Mouse (Mus musculus) liver, embryonic 15.5 days (tissue): ENCODE measurements around the gene Hebp2. TPM values are rescaled to one million over a fixed set of nuclear protein-coding genes. Genes with fewer than 3 reads are reported as not detected.

Experiments used
- ATAC-seq: fragments of 200-750 bp; cut with Nextera tagmentation; 2 replicates; pipeline ENCODE4 v1.8.0; 2017; ENCODE audit warnings: moderate number of reproducible peaks, mild to moderate bottlenecking, moderate library complexity; ENCODE audit not compliant: insufficient read depth
- H3K27ac ChIP-seq: fragments of 300-500 bp; sonication (generic); replicated peaks from 2 replicates; pipeline ENCODE4 v1.5.1; 2015; ENCODE audit warnings: mild to moderate bottlenecking, inconsistent platforms
- H3K27me3 ChIP-seq: fragments of 300-500 bp; sonication (generic); 2 replicates; pipeline ENCODE4 v1.6.1; 2015; ENCODE audit warnings: mild to moderate bottlenecking, inconsistent platforms
- H3K36me3 ChIP-seq: fragments of 300-500 bp; sonication (generic); replicated peaks from 2 replicates; pipeline ENCODE4 v1.6.1; 2015; ENCODE audit warnings: moderate library complexity, mild to moderate bottlenecking, inconsistent platforms
- H3K4me1 ChIP-seq: fragments of 300-500 bp; sonication (generic); replicated peaks from 2 replicates; pipeline ENCODE4 v1.6.1; 2015; ENCODE audit warnings: inconsistent platforms
- H3K4me2 ChIP-seq: fragments of 300-500 bp; sonication (generic); 2 replicates; pipeline ENCODE4 v1.6.1; 2015; ENCODE audit warnings: moderate library complexity, mild to moderate bottlenecking, inconsistent platforms
- H3K4me3 ChIP-seq: fragments of 300-500 bp; sonication (generic); replicated peaks from 2 replicates; pipeline ENCODE4 v1.5.1; 2015; ENCODE audit warnings: mild to moderate bottlenecking, inconsistent platforms
- H3K9ac ChIP-seq: fragments of 300-500 bp; sonication (generic); 2 replicates; pipeline ENCODE4 v1.6.1; 2015; ENCODE audit warnings: moderate library complexity, mild to moderate bottlenecking, inconsistent platforms
- H3K9me3 ChIP-seq: fragments of 300-500 bp; sonication (generic); replicated peaks from 2 replicates; pipeline ENCODE4 v1.6.1; 2016; ENCODE audit warnings: inconsistent platforms
- WGBS: fragments of 180-500 bp; shearing (Covaris S2); methylation state at CpG from one replicate; pipeline ENCODE4 v1.1.7; 2015; ENCODE audit warnings: mixed read lengths; ENCODE audit not compliant: insufficient replicate concordance; 5-methylcytosine and 5-hydroxymethylcytosine counted together
- polyA plus RNA-seq: library from polyadenylated mRNA; unstranded; fragments of >200 nt; fragmentation: Nextera tagmentation; extraction: Ambion mirVana; gene quantifications from 2 replicates; pipeline ENCODE4 v1.2.1, GENCODE M21; 2015

Gene Hebp2
- polyA plus RNA-seq, 1 experiment from 2014 or later, result 1.6 TPM

DNA sequence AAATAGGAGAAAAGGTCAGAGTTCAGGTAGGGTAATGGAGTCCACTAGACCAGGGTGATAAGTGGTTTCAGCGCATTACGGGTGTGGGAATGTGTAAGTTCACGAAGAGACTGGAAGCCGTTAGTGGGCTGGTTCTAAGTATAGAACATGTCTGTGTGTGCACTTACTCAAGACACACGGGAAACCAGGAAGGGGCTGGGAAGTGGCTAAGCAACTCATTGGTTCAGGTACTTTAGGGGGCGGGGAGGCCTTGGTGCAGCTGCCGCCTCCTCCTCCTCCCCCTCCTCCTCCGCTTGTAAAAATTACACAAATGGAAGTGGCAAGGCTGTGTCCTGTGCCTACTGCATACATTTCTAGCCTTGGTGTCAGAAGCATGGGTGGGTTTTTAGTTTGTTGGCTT lies 13.6 kb downstream of the Hebp2 start:
- H3K27ac ChIP-seq, result no peak overlapping the region
- H3K27me3 ChIP-seq, result no peaks in the 10 kb centered on the region
- no peak overlapping the region for H3K4me3 ChIP-seq
- WGBS, result 48% methylated on average over 8 of the region's 8 CpGs
- no peaks in the 10 kb centered on the region for H3K9me3 ChIP-seq
- no peak overlapping the region for H3K9ac ChIP-seq
- H3K4me1 ChIP-seq, result no peaks in the 10 kb centered on the region
- ATAC-seq, result no peak
- no peaks in the 10 kb centered on the region for H3K36me3 ChIP-seq
- H3K4me2 ChIP-seq, result no peak overlapping the region

DNA sequence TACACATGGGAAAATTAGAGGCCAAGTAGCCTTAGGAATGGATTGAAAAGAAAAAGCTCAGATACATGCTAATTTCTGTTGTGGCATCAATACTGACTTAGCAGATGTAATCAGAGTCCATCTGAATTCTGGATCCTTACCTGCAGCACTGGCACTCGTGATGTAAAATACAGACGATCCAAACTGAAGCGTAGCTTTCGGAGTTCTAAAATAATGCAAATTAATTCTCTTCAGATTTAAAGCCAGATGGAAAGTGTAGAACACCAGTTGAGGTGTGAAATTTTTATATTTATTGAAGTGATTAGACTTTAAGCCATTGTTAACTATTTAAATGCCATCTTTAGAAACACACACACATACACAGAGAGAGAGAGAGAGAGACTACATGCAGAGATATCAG lies 15.7 kb downstream of the Hebp2 start:
- no peak overlapping the region for H3K4me2 ChIP-seq
- H3K27me3 ChIP-seq, result no peaks in the 10 kb centered on the region
- H3K9me3 ChIP-seq, result no peaks in the 10 kb centered on the region
- H3K9ac ChIP-seq, result no peak overlapping the region
- H3K4me3 ChIP-seq, result no peak overlapping the region
- H3K27ac ChIP-seq, result no peak overlapping the region
- WGBS, result 76% methylated on average over 4 of the region's 4 CpGs
- H3K4me1 ChIP-seq, result no peaks in the 10 kb centered on the region
- H3K36me3 ChIP-seq, result no peaks in the 10 kb centered on the region
- ATAC-seq, result no peak

DNA sequence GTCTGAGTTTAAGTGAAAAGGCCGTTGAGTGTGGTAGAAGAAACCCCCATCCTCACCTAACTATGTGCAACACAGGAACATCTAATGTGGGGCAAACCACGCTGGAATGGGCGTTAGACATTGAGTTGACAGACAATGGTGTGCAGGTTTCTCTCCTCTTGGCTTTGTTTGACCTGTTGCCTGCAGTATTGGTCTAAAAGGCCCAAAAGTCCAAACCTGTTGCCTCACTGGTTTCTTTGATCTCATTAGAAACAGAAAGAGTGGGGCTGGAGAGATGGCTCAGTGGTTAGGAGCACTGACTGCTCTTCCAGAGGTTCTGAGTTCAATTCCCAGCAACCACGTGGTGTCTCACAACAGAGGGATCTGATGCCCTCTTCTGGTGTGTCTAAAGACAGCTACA lies 16.7 kb downstream of the Hebp2 start:
- WGBS, result 36% methylated on average over 4 of the region's 4 CpGs

DNA sequence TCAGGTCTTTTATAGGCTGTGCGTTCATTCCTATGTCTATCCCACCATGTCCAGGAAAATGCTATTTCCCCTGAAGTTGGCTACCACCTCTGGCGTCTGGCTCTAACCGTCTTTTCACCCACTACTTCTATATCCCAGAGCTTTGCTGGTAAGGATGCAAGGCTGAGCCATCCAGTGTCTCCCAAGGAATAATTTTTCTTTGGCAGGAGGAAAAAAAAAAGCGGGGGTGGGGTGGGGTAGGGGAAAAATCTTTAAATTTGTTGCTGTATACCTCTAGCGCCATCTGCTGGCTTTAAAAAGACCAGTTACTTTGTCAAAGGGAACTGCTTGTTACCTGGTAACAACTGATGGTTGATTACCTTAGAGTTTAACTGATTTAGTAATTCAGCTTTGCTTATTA lies 17.4 kb downstream of the Hebp2 start:
- Histone ChIP-seq H3K27me3 (no peaks in the 10 kb centered on the region), H3K4me2 (no peak overlapping the region), H3K4me3 (no peak overlapping the region), H3K36me3 (no peaks in the 10 kb centered on the region), H3K4me1 (no peaks in the 10 kb centered on the region), H3K27ac (no peak overlapping the region), H3K9ac (no peak overlapping the region), H3K9me3 (no peaks in the 10 kb centered on the region)
- 47% methylated on average over 5 of the region's 5 CpGs for WGBS
- ATAC-seq, result no peak

More for the DNA sequence above, 16.7 kb downstream of the Hebp2 start:
- Histone ChIP-seq H3K36me3 (no peaks in the 10 kb centered on the region), H3K4me3 (no peak overlapping the region), H3K4me1 (no peaks in the 10 kb centered on the region), H3K27ac (no peak overlapping the region), H3K9me3 (no peaks in the 10 kb centered on the region), H3K27me3 (no peaks in the 10 kb centered on the region), H3K9ac (no peak overlapping the region), H3K4me2 (no peak overlapping the region)
- no peak for ATAC-seq

- 48% methylated on average over 7 of the region's 7 CpGs for WGBS
- no peak overlapping the region for H3K27ac ChIP-seq
- H3K27me3 ChIP-seq, result no peaks in the 10 kb centered on the region
- no peaks in the 10 kb centered on the region for H3K9me3 ChIP-seq
- no peaks in the 10 kb centered on the region for H3K4me1 ChIP-seq
- ATAC-seq, result no peak
- no peaks in the 10 kb centered on the region for H3K36me3 ChIP-seq
- no peak overlapping the region for H3K4me2 ChIP-seq
- no peak overlapping the region for H3K9ac ChIP-seq
- H3K4me3 ChIP-seq, result no peak overlapping the region
Observed at GRCm38 (mm10) chr10:18527766-18528165, 18.1 kb downstream of the Hebp2 start.

- ATAC-seq, result no peak
- Histone ChIP-seq H3K9me3 (no peaks in the 10 kb centered on the region), H3K27me3 (no peaks in the 10 kb centered on the region), H3K27ac (no peak overlapping the region), H3K9ac (no peak overlapping the region), H3K36me3 (no peaks in the 10 kb centered on the region), H3K4me2 (no peak overlapping the region), H3K4me1 (no peaks in the 10 kb centered on the region), H3K4me3 (no peak overlapping the region)
- WGBS, result 45% methylated on average over 20 of the region's 20 CpGs
Observed at GRCm38 (mm10) chr10:18526851-18527675, 18.8 kb downstream of the Hebp2 start.

GRCm38 (mm10) chr10:18526184-18526850 lies 19.6 kb downstream of the Hebp2 start:
- no peak overlapping the region for H3K9ac ChIP-seq
- H3K27me3 ChIP-seq, result no peaks in the 10 kb centered on the region
- no peaks in the 10 kb centered on the region for H3K4me1 ChIP-seq
- no peak overlapping the region for H3K4me3 ChIP-seq
- no peak for ATAC-seq
- H3K4me2 ChIP-seq, result no peak overlapping the region
- 79% methylated on average over 22 of the region's 22 CpGs for WGBS
- no peaks in the 10 kb centered on the region for H3K9me3 ChIP-seq
- H3K36me3 ChIP-seq, result no peaks in the 10 kb centered on the region
- H3K27ac ChIP-seq, result no peak overlapping the region

DNA sequence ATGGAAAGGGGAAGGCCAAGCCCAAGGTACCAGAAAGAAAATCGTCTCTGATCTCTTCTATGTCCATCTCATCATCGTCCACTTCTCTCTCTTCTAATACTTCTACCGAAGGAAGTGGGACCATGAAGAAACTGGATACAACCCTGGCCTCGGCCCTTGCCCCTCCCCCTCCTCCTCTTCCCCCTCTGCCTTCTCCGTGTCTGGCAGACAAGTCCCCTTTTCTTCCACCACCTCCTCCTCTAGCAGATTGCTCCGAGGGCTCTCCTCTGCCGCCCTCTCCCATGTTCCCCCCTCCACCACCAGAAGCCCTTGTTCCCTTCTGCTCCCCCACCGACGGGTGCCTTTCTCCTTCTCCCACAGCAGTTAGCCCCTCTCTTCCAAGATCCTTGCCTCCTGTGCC lies 20.1 kb downstream of the Hebp2 start:
- WGBS, result 66% methylated on average over 9 of the region's 9 CpGs
- H3K4me2 ChIP-seq, result no peak overlapping the region
- no peaks in the 10 kb centered on the region for H3K36me3 ChIP-seq
- no peaks in the 10 kb centered on the region for H3K9me3 ChIP-seq
- no peak overlapping the region for H3K9ac ChIP-seq
- no peak overlapping the region for H3K4me3 ChIP-seq
- H3K4me1 ChIP-seq, result no peaks in the 10 kb centered on the region
- no peak for ATAC-seq
- no peaks in the 10 kb centered on the region for H3K27me3 ChIP-seq
- no peak overlapping the region for H3K27ac ChIP-seq

DNA sequence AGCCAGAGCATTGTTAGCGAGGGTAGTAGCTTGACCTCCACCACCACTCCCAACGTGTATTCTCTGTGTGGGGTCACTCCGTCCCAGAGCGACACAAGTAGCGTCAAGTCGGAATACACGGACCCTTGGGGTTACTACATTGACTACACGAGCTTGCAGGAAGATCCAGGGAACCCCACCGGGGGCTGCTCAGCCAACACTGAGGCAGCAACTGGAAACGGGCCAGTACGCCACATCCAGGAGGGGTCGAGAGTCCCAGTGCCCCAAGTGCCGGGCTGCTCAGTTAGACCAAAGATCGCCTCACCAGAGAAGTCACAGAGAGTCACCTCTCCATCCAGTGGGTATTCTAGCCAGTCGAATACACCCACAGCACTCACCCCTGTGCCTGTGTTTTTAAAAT lies 20.6 kb downstream of the Hebp2 start:
- 74% methylated on average over 15 of the region's 15 CpGs for WGBS
- no peaks in the 10 kb centered on the region for H3K36me3 ChIP-seq
- ATAC-seq, result no peak

GRCm38 (mm10) chr10:18522556-18522955 lies 23.3 kb downstream of the Hebp2 start:
- 56% methylated on average over 2 of the region's 2 CpGs for WGBS
- Histone ChIP-seq H3K9ac (no peak overlapping the region), H3K27me3 (no peaks in the 10 kb centered on the region), H3K36me3 (no peaks in the 10 kb centered on the region), H3K27ac (no peak overlapping the region), H3K9me3 (no peaks in the 10 kb centered on the region), H3K4me3 (no peak overlapping the region), H3K4me2 (no peak overlapping the region), H3K4me1 (no peaks in the 10 kb centered on the region)
- no peak for ATAC-seq

More for the DNA sequence above, 20.6 kb downstream of the Hebp2 start:
- no peak overlapping the region for H3K4me3 ChIP-seq
- no peaks in the 10 kb centered on the region for H3K9me3 ChIP-seq
- H3K27ac ChIP-seq, result no peak overlapping the region
- H3K9ac ChIP-seq, result no peak overlapping the region
- H3K27me3 ChIP-seq, result no peaks in the 10 kb centered on the region
- no peak overlapping the region for H3K4me2 ChIP-seq
- no peaks in the 10 kb centered on the region for H3K4me1 ChIP-seq

GRCm38 (mm10) chr10:18511496-18511895 lies 34.4 kb downstream of the Hebp2 start:
- no peak for ATAC-seq
- Histone ChIP-seq H3K4me2 (no peak overlapping the region), H3K36me3 (no peaks in the 10 kb centered on the region), H3K9ac (no peak overlapping the region), H3K27ac (no peak overlapping the region), H3K4me3 (no peak overlapping the region), H3K4me1 (no peaks in the 10 kb centered on the region), H3K27me3 (no peaks in the 10 kb centered on the region), H3K9me3 (no peaks in the 10 kb centered on the region)
- WGBS, result 66% methylated on average over 11 of the region's 11 CpGs
